Mouse (Mus musculus): ENCODE measurements at regions not wholly inside any gene's neighbourhood (a gene's known extent, or its start where the extent isn't known, plus 50 kb on each side); places are given as distances from the start of the nearest gene placed in this dataset.

GRCm38 (mm10) chr14:76641752-76642529 is 85.3 kb upstream of the Serp2 start:
- no peak overlapping the region for H3K4me3 ChIP-seq (ENCODE audit: low read depth, low read length)
- TF ChIP-seq CTCF (IDR thresholded peaks at IDR 0.05; ENCODE audit: low read depth) (no peak), EP300 (IDR thresholded peaks at IDR 0.05; ENCODE audit: low read depth) (no peak)
- H3K27me3 ChIP-seq (ENCODE audit: control insufficient read depth, insufficient read depth, low read length), result no peaks in the 10 kb centered on the region
- 91% methylated on average over 4 of the region's 4 CpGs for WGBS
- no peaks in the 10 kb centered on the region for H3K9me3 ChIP-seq (replicated peaks; ENCODE audit: control insufficient read depth, low read length)
- H3K9ac ChIP-seq (replicated peaks; ENCODE audit: low read depth, low read length), result no peak overlapping the region
- DNase-seq (ENCODE audit: low spot score) (no peak), ATAC-seq (ENCODE audit: insufficient read depth, low read depth) (no peak)
- H3K27ac ChIP-seq (ENCODE audit: low read depth), result no peak overlapping the region
- H3K4me2 ChIP-seq (ENCODE audit: low read depth, low read length), result no peak overlapping the region
- no peaks in the 10 kb centered on the region for H3K36me3 ChIP-seq (replicated peaks; ENCODE audit: control insufficient read depth, insufficient read depth, low read length)
- H3K4me1 ChIP-seq (ENCODE audit: control insufficient read depth, insufficient read depth), result 0 out of 2 replicates have a peak, but pooled peaks cover 6% of the 10 kb centered on the region

DNA sequence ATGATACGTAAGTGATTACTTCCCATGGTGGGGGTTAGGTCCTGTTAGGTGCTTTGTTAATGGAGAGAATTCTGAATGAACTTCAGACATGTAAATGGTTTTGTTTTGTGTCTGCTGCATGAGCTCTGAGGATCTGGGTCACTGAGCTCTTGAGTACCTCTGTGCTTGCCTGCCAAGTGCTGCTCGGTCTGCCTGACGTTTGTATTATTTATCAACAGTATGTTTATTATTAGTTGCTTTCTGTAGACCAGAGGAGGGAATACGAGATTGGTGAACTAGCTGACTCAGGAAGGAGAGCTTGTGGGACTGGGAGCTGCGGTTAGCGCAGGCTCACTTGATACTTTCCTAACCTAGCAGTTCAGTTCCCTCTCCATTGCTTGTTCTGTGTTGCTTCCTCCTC is 76.5 kb upstream of the Serp2 start:
- H3K27ac ChIP-seq (ENCODE audit: low read depth), result peak overlapping the region; percentile 43
- H3K27me3 ChIP-seq (ENCODE audit: control insufficient read depth, insufficient read depth, low read length), result no peaks in the 10 kb centered on the region
- ATAC-seq (ENCODE audit: insufficient read depth, low read depth) (peak; percentile 71), DNase-seq (ENCODE audit: low spot score) (peak; percentile 64)
- no peak for TF ChIP-seq EP300 (IDR thresholded peaks at IDR 0.05; ENCODE audit: low read depth)
- TF ChIP-seq CTCF (IDR thresholded peaks at IDR 0.05; ENCODE audit: low read depth), result no peak
- H3K4me3 ChIP-seq (ENCODE audit: low read depth, low read length), result no peak overlapping the region
- no peaks in the 10 kb centered on the region for H3K36me3 ChIP-seq (replicated peaks; ENCODE audit: control insufficient read depth, insufficient read depth, low read length)
- H3K4me1 ChIP-seq (ENCODE audit: control insufficient read depth, insufficient read depth), result peaks cover 25% of the 10 kb centered on the region
- 36% methylated on average over 6 of the region's 6 CpGs for WGBS
- no peaks in the 10 kb centered on the region for H3K9me3 ChIP-seq (replicated peaks; ENCODE audit: control insufficient read depth, low read length)
- no peak overlapping the region for H3K9ac ChIP-seq (replicated peaks; ENCODE audit: low read depth, low read length)
- no peak overlapping the region for H3K4me2 ChIP-seq (ENCODE audit: low read depth, low read length)

DNA sequence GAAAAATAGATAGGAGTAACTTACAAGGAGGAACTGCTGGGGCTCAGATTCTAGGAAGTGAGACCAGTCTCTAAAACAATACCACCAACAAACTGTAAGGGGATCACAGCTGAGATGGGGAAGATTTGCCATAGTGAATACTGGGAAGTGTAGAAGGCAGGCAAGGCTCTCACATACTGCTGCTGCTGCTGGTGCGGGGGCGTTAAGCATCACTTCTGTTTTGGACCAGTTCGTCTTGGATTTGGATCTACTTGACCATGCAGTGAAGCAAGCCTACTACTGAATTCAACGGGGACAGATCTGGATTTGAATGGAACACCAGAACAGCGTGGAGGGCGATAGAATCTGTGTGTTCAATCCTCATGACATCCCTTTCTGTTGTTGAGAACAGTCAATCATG is 76.1 kb upstream of the Serp2 start:
- Histone ChIP-seq H3K27ac (ENCODE audit: low read depth) (no peak overlapping the region), H3K4me1 (ENCODE audit: control insufficient read depth, insufficient read depth) (peaks cover 25% of the 10 kb centered on the region), H3K4me2 (ENCODE audit: low read depth, low read length) (no peak overlapping the region), H3K27me3 (ENCODE audit: control insufficient read depth, insufficient read depth, low read length) (no peaks in the 10 kb centered on the region), H3K4me3 (ENCODE audit: low read depth, low read length) (no peak overlapping the region), H3K9ac (replicated peaks; ENCODE audit: low read depth, low read length) (no peak overlapping the region), H3K9me3 (replicated peaks; ENCODE audit: control insufficient read depth, low read length) (no peaks in the 10 kb centered on the region), H3K36me3 (replicated peaks; ENCODE audit: control insufficient read depth, insufficient read depth, low read length) (no peaks in the 10 kb centered on the region)
- no peak for ATAC-seq (ENCODE audit: insufficient read depth, low read depth)
- DNase-seq (ENCODE audit: low spot score), result no peak
- 84% methylated on average over 6 of the region's 6 CpGs for WGBS
- TF ChIP-seq EP300 (IDR thresholded peaks at IDR 0.05; ENCODE audit: low read depth) (no peak), CTCF (IDR thresholded peaks at IDR 0.05; ENCODE audit: low read depth) (no peak)

DNA sequence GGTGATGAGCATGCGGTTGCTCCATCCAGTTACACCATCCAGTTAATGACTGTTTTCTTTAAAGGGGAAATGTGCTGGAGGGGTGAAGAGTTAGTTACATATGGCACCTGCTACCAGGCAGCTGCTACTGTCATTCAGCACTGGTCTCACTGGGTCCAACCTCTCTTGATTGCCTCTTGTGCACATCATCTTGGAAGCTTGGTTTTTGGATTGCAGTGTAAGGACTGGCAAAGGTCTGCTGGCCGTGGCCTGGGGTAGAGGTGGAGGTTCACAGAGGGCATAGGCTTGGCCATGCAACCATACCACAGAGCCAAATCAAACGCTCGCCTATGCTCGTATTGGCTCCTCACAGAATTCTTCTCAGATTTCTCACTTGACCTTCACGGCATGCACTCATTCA is 75.1 kb upstream of the Serp2 start:
- H3K4me3 ChIP-seq (ENCODE audit: low read depth, low read length), result no peak overlapping the region
- H3K27ac ChIP-seq (ENCODE audit: low read depth), result 0 out of 2 replicates have a peak overlapping the region, but pooled peaks have one; percentile 32
- ATAC-seq (ENCODE audit: insufficient read depth, low read depth), result no peak
- no peak overlapping the region for H3K9ac ChIP-seq (replicated peaks; ENCODE audit: low read depth, low read length)
- H3K4me1 ChIP-seq (ENCODE audit: control insufficient read depth, insufficient read depth), result peaks cover 25% of the 10 kb centered on the region
- no peaks in the 10 kb centered on the region for H3K27me3 ChIP-seq (ENCODE audit: control insufficient read depth, insufficient read depth, low read length)
- H3K36me3 ChIP-seq (replicated peaks; ENCODE audit: control insufficient read depth, insufficient read depth, low read length), result no peaks in the 10 kb centered on the region
- H3K4me2 ChIP-seq (ENCODE audit: low read depth, low read length), result no peak overlapping the region
- no peak for TF ChIP-seq CTCF (IDR thresholded peaks at IDR 0.05; ENCODE audit: low read depth)
- no peak for TF ChIP-seq EP300 (IDR thresholded peaks at IDR 0.05; ENCODE audit: low read depth)
- no peak for DNase-seq (ENCODE audit: low spot score)
- no peaks in the 10 kb centered on the region for H3K9me3 ChIP-seq (replicated peaks; ENCODE audit: control insufficient read depth, low read length)
- WGBS, result 72% methylated on average over 6 of the region's 6 CpGs

- no peaks in the 10 kb centered on the region for H3K9me3 ChIP-seq (replicated peaks; ENCODE audit: control insufficient read depth, low read length)
- peak; percentile 41 for DNase-seq (ENCODE audit: low spot score)
- no peaks in the 10 kb centered on the region for H3K36me3 ChIP-seq (replicated peaks; ENCODE audit: control insufficient read depth, insufficient read depth, low read length)
- no peak overlapping the region for H3K4me2 ChIP-seq (ENCODE audit: low read depth, low read length)
- no peaks in the 10 kb centered on the region for H3K27me3 ChIP-seq (ENCODE audit: control insufficient read depth, insufficient read depth, low read length)
- 0 out of 2 replicates have a peak overlapping the region, but pooled peaks have one; percentile 32 for H3K27ac ChIP-seq (ENCODE audit: low read depth)
- no peak overlapping the region for H3K9ac ChIP-seq (replicated peaks; ENCODE audit: low read depth, low read length)
- ATAC-seq (ENCODE audit: insufficient read depth, low read depth), result peak; percentile 39
- peaks cover 25% of the 10 kb centered on the region for H3K4me1 ChIP-seq (ENCODE audit: control insufficient read depth, insufficient read depth)
- 29% methylated on average over 4 of the region's 4 CpGs for WGBS
- H3K4me3 ChIP-seq (ENCODE audit: low read depth, low read length), result no peak overlapping the region
- no peak for TF ChIP-seq CTCF (IDR thresholded peaks at IDR 0.05; ENCODE audit: low read depth)
- TF ChIP-seq EP300 (IDR thresholded peaks at IDR 0.05; ENCODE audit: low read depth), result no peak
These were observed 74.5 kb upstream of the Serp2 start for GRCm38 (mm10) chr14:76631181-76631580.
